Mouse (Mus musculus): ENCODE measurements around the gene Dmwd. TPM values are rescaled to one million over a fixed set of nuclear protein-coding genes. Genes with fewer than 3 reads are reported as not detected.

Gene Dmwd
- total and polyA plus RNA-seq, 3 experiments, result 18.3 to 70.3 (median 51.5) TPM

DNA sequence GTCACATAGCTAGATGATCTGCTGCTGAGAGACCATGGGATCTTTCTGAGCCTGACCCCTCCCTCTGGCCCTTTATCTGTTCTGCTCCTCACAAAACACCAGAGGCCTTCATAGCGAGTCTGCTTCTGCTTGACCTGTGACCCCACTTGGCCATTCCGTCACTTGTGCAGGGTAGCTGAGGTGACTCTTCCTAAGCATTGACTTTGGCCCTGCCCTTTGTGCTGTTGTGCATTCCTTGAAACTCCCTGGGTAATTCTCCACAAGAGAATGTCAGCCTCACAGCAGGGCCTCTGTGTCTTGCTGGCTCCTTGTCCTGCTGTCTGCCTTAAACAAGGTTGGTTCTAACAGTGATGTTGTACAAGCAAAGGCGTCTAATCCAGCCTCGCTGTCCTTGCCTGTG is 44.4 kb upstream of the Dmwd start:
- Histone ChIP-seq H3K9me3 (replicated peaks; ENCODE audit: insufficient read depth, low read length) (no peaks in the 10 kb centered on the region), H3K27me3 (ENCODE audit: control insufficient read depth in 1 of 2, insufficient read depth in 2 of 2, low read length in 2 of 2) (no peaks in the 10 kb centered on the region), H3K4me3 (ENCODE audit: control insufficient read depth in 1 of 2, insufficient read depth in 1 of 2, low read depth in 2 of 2, low read length in 2 of 2) (no peak overlapping the region), H3K79me2 (ENCODE audit: control insufficient read depth, insufficient read depth, low read length, poor library complexity) (peaks cover under 1% of the 10 kb centered on the region; the same call in 1 of the 2 replicates), H3K27ac (ENCODE audit: control insufficient read depth, low read depth, low read length) (no peak overlapping the region), H3K4me1 (ENCODE audit: control insufficient read depth in 1 of 2, insufficient read depth in 2 of 2, low read length in 2 of 2) (peaks cover 5 to 7% of the 10 kb centered on the region in 2 experiments; a peak in 3 of 4 replicates), H3K36me3 (ENCODE audit: control insufficient read depth in 1 of 2, insufficient read depth in 2 of 2, low read length in 2 of 2) (peaks cover 9 to 10% of the 10 kb centered on the region in 2 experiments), H3K9ac (ENCODE audit: control insufficient read depth, low read depth, low read length, poor library complexity, severe bottlenecking) (no peak overlapping the region)
- DNase-seq (ENCODE audit: low read depth, low spot score), result no peak
- no peak for TF ChIP-seq TCF12 (IDR thresholded peaks at IDR 0.05; ENCODE audit: low read depth, low read length)

DNA sequence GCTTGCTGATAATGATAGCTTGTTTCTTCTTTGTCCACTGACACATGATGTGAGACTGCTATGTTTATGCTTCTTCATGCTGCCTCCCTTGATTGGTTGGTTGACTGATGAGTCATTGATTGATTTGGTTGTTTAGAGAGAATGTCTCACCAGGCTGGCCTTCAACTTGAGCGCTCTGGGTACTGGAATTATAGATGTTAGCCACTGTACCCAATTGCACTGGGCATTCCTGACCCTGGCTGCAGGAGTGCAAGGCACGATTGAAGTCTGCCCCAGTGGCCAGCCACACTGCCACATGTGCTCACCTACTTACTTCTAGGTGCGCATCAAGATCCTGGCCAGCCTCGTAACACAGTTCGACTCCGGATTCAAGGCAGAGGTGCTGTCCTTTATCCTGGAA is 31.4 kb upstream of the Dmwd start:
- Histone ChIP-seq H3K4me1 (ENCODE audit: control insufficient read depth in 1 of 2, insufficient read depth in 2 of 2, low read length in 2 of 2) (no peaks in the 10 kb centered on the region), H3K27me3 (ENCODE audit: control insufficient read depth in 1 of 2, insufficient read depth in 2 of 2, low read length in 2 of 2) (no peaks in the 10 kb centered on the region), H3K79me2 (ENCODE audit: control insufficient read depth, insufficient read depth, low read length, poor library complexity) (no peaks in the 10 kb centered on the region), H3K27ac (ENCODE audit: control insufficient read depth, low read depth, low read length) (no peak overlapping the region), H3K9ac (ENCODE audit: control insufficient read depth, low read depth, low read length, poor library complexity, severe bottlenecking) (no peak overlapping the region), H3K4me3 (ENCODE audit: control insufficient read depth in 1 of 2, insufficient read depth in 1 of 2, low read depth in 2 of 2, low read length in 2 of 2) (no peak overlapping the region), H3K36me3 (ENCODE audit: control insufficient read depth in 1 of 2, insufficient read depth in 2 of 2, low read length in 2 of 2) (peaks cover 0 to 5% of the 10 kb centered on the region in 2 experiments; a peak in 1 of 4 replicates), H3K9me3 (replicated peaks; ENCODE audit: insufficient read depth, low read length) (no peaks in the 10 kb centered on the region)
- no peak for TF ChIP-seq CHD2 (IDR thresholded peaks at IDR 0.05; ENCODE audit: low read length)
- DNase-seq (ENCODE audit: low read depth, low spot score), result no peak

DNA sequence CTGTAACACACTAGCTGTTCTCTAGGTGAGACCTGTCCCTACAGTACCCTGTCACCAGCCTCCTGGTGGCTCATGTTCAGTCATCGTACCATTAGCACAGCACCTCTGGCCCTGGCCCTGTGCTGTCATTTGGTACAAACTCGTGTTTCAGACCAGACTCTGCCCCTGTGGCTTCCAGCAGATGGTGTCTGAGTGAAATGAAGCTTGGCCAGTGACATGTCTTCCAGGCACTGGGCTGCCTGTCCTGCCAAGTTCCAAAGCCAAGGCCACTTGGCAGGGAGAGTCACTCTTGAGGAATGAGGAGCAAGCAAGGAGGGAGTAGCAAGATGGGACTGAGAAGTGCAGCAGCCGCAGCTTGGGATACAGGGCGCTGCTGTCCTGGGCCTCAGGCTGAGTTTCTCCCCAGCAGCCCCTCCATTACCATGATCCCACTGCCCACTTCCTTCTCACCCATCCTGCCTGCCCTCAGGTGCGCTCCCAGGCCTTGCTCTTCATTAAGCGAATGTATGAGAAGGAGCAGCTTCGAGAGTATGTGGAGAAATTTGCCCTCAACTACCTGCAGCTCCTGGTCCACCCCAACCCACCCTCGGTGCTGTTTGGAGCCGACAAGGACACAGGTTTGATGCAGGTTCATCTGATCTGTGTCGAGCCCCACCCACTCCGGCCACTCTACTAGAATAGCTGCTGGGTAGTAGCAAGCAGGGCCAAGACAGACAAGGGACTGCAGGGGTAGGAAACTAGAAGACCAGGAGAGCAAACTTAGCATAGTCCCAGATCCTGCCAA is 29.5 kb upstream of the Dmwd start:
- no peaks in the 10 kb centered on the region for H3K79me2 ChIP-seq (ENCODE audit: control insufficient read depth, insufficient read depth, low read length, poor library complexity)
- no peaks in the 10 kb centered on the region; a peak in 1 of 4 replicates for H3K36me3 ChIP-seq (ENCODE audit: control insufficient read depth in 1 of 2, insufficient read depth in 2 of 2, low read length in 2 of 2)
- H3K27me3 ChIP-seq (ENCODE audit: control insufficient read depth in 1 of 2, insufficient read depth in 2 of 2, low read length in 2 of 2), result no peaks in the 10 kb centered on the region
- no peaks in the 10 kb centered on the region for H3K9me3 ChIP-seq (replicated peaks; ENCODE audit: insufficient read depth, low read length)
- H3K4me3 ChIP-seq (ENCODE audit: control insufficient read depth in 1 of 2, insufficient read depth in 1 of 2, low read depth in 2 of 2, low read length in 2 of 2), result no peak overlapping the region
- H3K4me1 ChIP-seq (ENCODE audit: control insufficient read depth in 1 of 2, insufficient read depth in 2 of 2, low read length in 2 of 2), result no peaks in the 10 kb centered on the region
- no peak overlapping the region for H3K9ac ChIP-seq (ENCODE audit: control insufficient read depth, low read depth, low read length, poor library complexity, severe bottlenecking)
- no peak overlapping the region for H3K27ac ChIP-seq (ENCODE audit: control insufficient read depth, low read depth, low read length)
- no peak for TF ChIP-seq POLR2AphosphoS2 (IDR thresholded peaks at IDR 0.05; ENCODE audit: low read length)
- no peak for TF ChIP-seq HCFC1 (IDR thresholded peaks at IDR 0.05; ENCODE audit: low read depth, low read length)
- TF ChIP-seq ELF1 (IDR thresholded peaks at IDR 0.05; ENCODE audit: low read depth, low read length), result no peak
- no peak for TF ChIP-seq ZKSCAN1 (IDR thresholded peaks at IDR 0.05; ENCODE audit: low read depth, low read length)
- TF ChIP-seq POLR2A (IDR thresholded peaks at IDR 0.05; ENCODE audit: control insufficient read depth in 1 of 2, insufficient read depth in 1 of 2, low read depth in 1 of 2, low read length in 2 of 2, poor library complexity in 1 of 2), result no peak
- no peak for TF ChIP-seq CTCF (IDR thresholded peaks at IDR 0.05 in 2 of 3, conservative IDR thresholded peaks at IDR 0.05 in 1 of 3; ENCODE audit: control insufficient read depth in 1 of 3, insufficient read depth in 1 of 3, low read depth in 2 of 3, low read length in 3 of 3, poor library complexity in 1 of 3, severe bottlenecking in 1 of 3)
- TF ChIP-seq TAL1 (IDR thresholded peaks at IDR 0.05; ENCODE audit: low read length), result no peak
- TF ChIP-seq MAFK (IDR thresholded peaks at IDR 0.05; ENCODE audit: borderline replicate concordance, low read depth, low read length), result no peak
- TF ChIP-seq MYC (IDR thresholded peaks at IDR 0.05; ENCODE audit: low read depth, low read length), result no peak
- no peak for DNase-seq (ENCODE audit: low read depth, low spot score)

Data from MEL (cell line).